Mouse (Mus musculus): Measurements from ENCODE around the gene Slfn5. TPM values are rescaled to one million over a fixed set of nuclear protein-coding genes. Genes with fewer than 3 reads are reported as not detected.

Gene Slfn5
- polyA plus RNA-seq, 2 experiments: 0.54 to 0.84 TPM

GRCm38 (mm10) chr11:83013356-83013755 lies 62.2 kb downstream of the Slfn5 start:
- Histone ChIP-seq H3K4me2 (ENCODE audit: low read depth) (no peak overlapping the region), H3K4me3 (ENCODE audit: insufficient read depth in 1 of 2, low read depth in 2 of 2, low read length in 2 of 2) (no peak overlapping the region), H3K27me3 (ENCODE audit: control insufficient read depth, insufficient read depth, low read length) (no peaks in the 10 kb centered on the region), H3K27ac (no peak overlapping the region), H3K9ac (replicated peaks) (no peak overlapping the region), H3K36me3 (replicated peaks; ENCODE audit: control insufficient read depth, insufficient read depth, low read depth) (no peaks in the 10 kb centered on the region), H3K9me3 (ENCODE audit: control insufficient read depth, low read length) (no peaks in the 10 kb centered on the region), H3K4me1 (replicated peaks; ENCODE audit: control insufficient read depth in 2 of 2, insufficient read depth in 2 of 2, low read length in 1 of 2) (no peaks in the 10 kb centered on the region)
- DNase-seq (ENCODE audit: low read depth in 3 of 3, low spot score in 3 of 3) (no peak), ATAC-seq (ENCODE audit: insufficient read depth) (no peak)
- 55% methylated on average over 1 of the region's 1 CpGs for WGBS (ENCODE audit: insufficient replicate concordance)
- no peak for TF ChIP-seq EP300 (IDR thresholded peaks at IDR 0.05; ENCODE audit: low read depth)
- no peak for TF ChIP-seq CTCF (IDR thresholded peaks at IDR 0.05; ENCODE audit: low read depth)

Small RNA genes lying within 50 kb of the gene (microRNA-seq; reads per million reads assigned to microRNA genes)
- gene Mir7679: not detected

Other genes with a start within 250 kb of the Slfn5 start
- 0.08 and 0.09 TPM in 2 replicates for gene Cct6b, start 187.0 kb upstream of the Slfn5 start, polyA plus RNA-seq (2012; rRNA removed)
- gene Cct6b, start 187.0 kb upstream of the Slfn5 start, polyA plus RNA-seq (2014; fragmentation: Nextera tagmentation; extraction: Ambion mirVana): 0.13 and 0.27 TPM in 2 replicates
- gene Zfp830, start 187.0 kb upstream of the Slfn5 start, polyA plus RNA-seq (2012; rRNA removed): 6.3 and 10.5 TPM in 2 replicates
- 15.1 and 15.5 TPM in 2 replicates for gene Zfp830, start 187.0 kb upstream of the Slfn5 start, polyA plus RNA-seq (2014; fragmentation: Nextera tagmentation; extraction: Ambion mirVana)
- gene Lig3, start 170.2 kb upstream of the Slfn5 start, polyA plus RNA-seq (2012; rRNA removed): 6.3 and 6.5 TPM in 2 replicates
- gene Lig3, start 170.2 kb upstream of the Slfn5 start, polyA plus RNA-seq (2014; fragmentation: Nextera tagmentation; extraction: Ambion mirVana): 8.3 and 10.3 TPM in 2 replicates
- gene Rffl, start 80.1 kb upstream of the Slfn5 start, polyA plus RNA-seq (2012; rRNA removed): 12.6 and 12.9 TPM in 2 replicates
- gene Rffl, start 80.1 kb upstream of the Slfn5 start, polyA plus RNA-seq (2014; fragmentation: Nextera tagmentation; extraction: Ambion mirVana): 19.0 and 20.6 TPM in 2 replicates
- 2.8 and 3.5 TPM in 2 replicates for gene Rad51d, start 60.7 kb upstream of the Slfn5 start, polyA plus RNA-seq (2012; rRNA removed)
- gene Rad51d, start 60.7 kb upstream of the Slfn5 start, polyA plus RNA-seq (2014; fragmentation: Nextera tagmentation; extraction: Ambion mirVana): 5.8 and 6.8 TPM in 2 replicates
- 0.07 and 0.09 TPM in 2 replicates for gene Fndc8, start 59.2 kb upstream of the Slfn5 start, polyA plus RNA-seq (2012; rRNA removed)
- 0.04 and 0.18 TPM in 2 replicates for gene Fndc8, start 59.2 kb upstream of the Slfn5 start, polyA plus RNA-seq (2014; fragmentation: Nextera tagmentation; extraction: Ambion mirVana)
- 26.1 and 27.2 TPM in 2 replicates for gene Nle1, start 42.9 kb upstream of the Slfn5 start, polyA plus RNA-seq (2012; rRNA removed)
- 11.9 and 13.8 TPM in 2 replicates for gene Nle1, start 42.9 kb upstream of the Slfn5 start, polyA plus RNA-seq (2014; fragmentation: Nextera tagmentation; extraction: Ambion mirVana)
- gene Unc45b, start 40.8 kb upstream of the Slfn5 start, polyA plus RNA-seq (2012; rRNA removed): 0.21 and 0.45 TPM in 2 replicates
- gene Unc45b, start 40.8 kb upstream of the Slfn5 start, polyA plus RNA-seq (2014; fragmentation: Nextera tagmentation; extraction: Ambion mirVana): 0.57 and 0.95 TPM in 2 replicates
- gene Slfn9, start 40.5 kb downstream of the Slfn5 start, polyA plus RNA-seq (2012; rRNA removed): 1.8 and 3.8 TPM in 2 replicates
- 5.6 and 5.7 TPM in 2 replicates for gene Slfn9, start 40.5 kb downstream of the Slfn5 start, polyA plus RNA-seq (2014; fragmentation: Nextera tagmentation; extraction: Ambion mirVana)
- 0.09 and 0.18 TPM in 2 replicates for gene Slfn8, start 69.5 kb downstream of the Slfn5 start, polyA plus RNA-seq (2012; rRNA removed)
- 0.22 and 0.37 TPM in 2 replicates for gene Slfn8, start 69.5 kb downstream of the Slfn5 start, polyA plus RNA-seq (2014; fragmentation: Nextera tagmentation; extraction: Ambion mirVana)
- gene Slfn2, start 113.8 kb downstream of the Slfn5 start, polyA plus RNA-seq (2012; rRNA removed): 2.4 and 3.6 TPM in 2 replicates
- gene Slfn2, start 113.8 kb downstream of the Slfn5 start, polyA plus RNA-seq (2014; fragmentation: Nextera tagmentation; extraction: Ambion mirVana): 7.4 and 8.8 TPM in 2 replicates
- 0.12 and 0.21 TPM in 2 replicates for gene Slfn1, start 165.5 kb downstream of the Slfn5 start, polyA plus RNA-seq (2012; rRNA removed)
- 0.08 and 0.28 TPM in 2 replicates for gene Slfn1, start 165.5 kb downstream of the Slfn5 start, polyA plus RNA-seq (2014; fragmentation: Nextera tagmentation; extraction: Ambion mirVana)
- gene Slfn4, start 223.8 kb downstream of the Slfn5 start, polyA plus RNA-seq (2012; rRNA removed): 0.21 and 0.37 TPM in 2 replicates
- gene Slfn4, start 223.8 kb downstream of the Slfn5 start, polyA plus RNA-seq (2014; fragmentation: Nextera tagmentation; extraction: Ambion mirVana): 0.10 and 0.25 TPM in 2 replicates
- gene Slfn3, start 240.0 kb downstream of the Slfn5 start, polyA plus RNA-seq (2012; rRNA removed): 1.3 and 2.6 TPM in 2 replicates
- 2.4 and 2.7 TPM in 2 replicates for gene Slfn3, start 240.0 kb downstream of the Slfn5 start, polyA plus RNA-seq (2014; fragmentation: Nextera tagmentation; extraction: Ambion mirVana)